Mouse (Mus musculus) C2C12 (cell line): ENCODE measurements around the gene Fam71d.

Experiments
- CTCF ChIP-seq: IDR thresholded peaks from one replicate; pipeline ENCODE4 v1.5.1; 2011; ENCODE audit not compliant: control insufficient read depth, insufficient read depth, insufficient read length
- FOSL1 ChIP-seq: IDR thresholded peaks from one replicate; pipeline ENCODE4 v1.8.0; 2011; ENCODE audit warnings: mild to moderate bottlenecking, low read length; ENCODE audit not compliant: poor library complexity, insufficient read depth, severe bottlenecking
- MAX ChIP-seq: IDR thresholded peaks from one replicate; pipeline ENCODE4 v1.6.1; 2011; ENCODE audit warnings: mild to moderate bottlenecking, control low read depth
- MYOD1 ChIP-seq: IDR thresholded peaks from one replicate; pipeline ENCODE4 v1.6.1; 2011; ENCODE audit warnings: low read depth; ENCODE audit not compliant: control insufficient read depth, insufficient read length
- MYOG ChIP-seq: IDR thresholded peaks from one replicate; pipeline ENCODE4 v1.6.1; 2011; ENCODE audit not compliant: control insufficient read depth, insufficient read length; ENCODE audit errors: extremely low read depth
- USF1 ChIP-seq: IDR thresholded peaks from one replicate; pipeline ENCODE4 v1.6.1; 2011; ENCODE audit warnings: low read depth, mild to moderate bottlenecking, control low read depth, moderate library complexity

GRCm38 (mm10) chr12:78761979-78762378 is 70.6 kb downstream of the Fam71d start:
- TF ChIP-seq CTCF, result no peak
- no peak for TF ChIP-seq USF1
- no peak for TF ChIP-seq MYOG
- no peak for TF ChIP-seq MAX
- no peak for TF ChIP-seq MYOD1
- no peak for TF ChIP-seq FOSL1
